Mouse (Mus musculus) stomach, postnatal 0 days (tissue): ENCODE measurements around the gene Tmc3. TPM values are rescaled to one million over a fixed set of nuclear protein-coding genes. Genes with fewer than 3 reads are reported as not detected.
A peak's percentile ranks its signal among the peaks of the same experiment; 100 is the strongest.

Experiments used
- ATAC-seq: fragments of 200-750 bp; cut with Nextera tagmentation; 2 replicates; pipeline ENCODE4 v1.8.0; 2017; ENCODE audit not compliant: low FRiP score, low TSS enrichment
- DNase-seq: peaks from one replicate; pipeline ENCODE4 v3.0.0-alpha.2; 2016; ENCODE audit warnings: low spot score
- H3K27ac ChIP-seq: fragments of 300-500 bp; sonication (generic); replicated peaks from 2 replicates; pipeline ENCODE4 v1.5.1; 2014; ENCODE audit warnings: mild to moderate bottlenecking, control low read depth
- H3K27me3 ChIP-seq: fragments of 300-500 bp; sonication (generic); 2 replicates; pipeline ENCODE4 v1.6.1; 2014; ENCODE audit warnings: low read length; ENCODE audit not compliant: control insufficient read depth, insufficient read depth
- H3K36me3 ChIP-seq: fragments of 300-500 bp; sonication (generic); 2 replicates; pipeline ENCODE4 v1.6.1; 2014; ENCODE audit warnings: low read length, mixed read lengths; ENCODE audit not compliant: control insufficient read depth, insufficient read depth
- H3K4me1 ChIP-seq: fragments of 300-500 bp; sonication (generic); replicated peaks from 2 replicates; pipeline ENCODE4 v1.6.1; 2014; ENCODE audit warnings: antibody characterized with exemption; ENCODE audit not compliant: control insufficient read depth, insufficient read depth
- H3K4me2 ChIP-seq: fragments of 300-500 bp; sonication (generic); replicated peaks from 2 replicates; pipeline ENCODE4 v1.6.1; 2014; ENCODE audit warnings: low read depth, mild to moderate bottlenecking, control low read depth, moderate library complexity
- H3K4me3 ChIP-seq: fragments of 300-500 bp; sonication (generic); 2 replicates; pipeline ENCODE4 v1.5.1; 2014; ENCODE audit warnings: low read depth, low read length, control low read depth
- H3K9ac ChIP-seq: fragments of 300-500 bp; sonication (generic); 2 replicates; pipeline ENCODE4 v1.6.1; 2014; ENCODE audit warnings: mild to moderate bottlenecking, low read length, control low read depth, mixed read lengths
- H3K9me3 ChIP-seq: fragments of 300-500 bp; sonication (generic); 2 replicates; pipeline ENCODE4 v1.6.1; 2016; ENCODE audit warnings: low read length; ENCODE audit not compliant: control insufficient read depth
- CTCF ChIP-seq: IDR thresholded peaks from 2 replicates; pipeline ENCODE4 v1.5.1; 2016; ENCODE audit warnings: antibody characterized with exemption, low read depth, mild to moderate bottlenecking, moderate library complexity
- EP300 ChIP-seq: optimal IDR thresholded peaks from 2 replicates; pipeline ENCODE3; 2016; ENCODE audit warnings: antibody characterized with exemption
- WGBS: fragments of 180-500 bp; shearing (Covaris S2); extraction: QIAGEN DNeasy Blood & Tissue Kit; methylation state at CpG from one replicate; pipeline ENCODE4 v1.1.7; 2014; 5-methylcytosine and 5-hydroxymethylcytosine counted together
- polyA plus RNA-seq: library from polyadenylated mRNA; unstranded; fragments of >200 nt; fragmentation: Nextera tagmentation; extraction: Ambion mirVana; gene quantifications from 2 replicates; pipeline ENCODE4 v1.2.1, GENCODE M21; 2015

Gene Tmc3
- polyA plus RNA-seq, 1 experiment from 2014 or later: 1.1 TPM

DNA sequence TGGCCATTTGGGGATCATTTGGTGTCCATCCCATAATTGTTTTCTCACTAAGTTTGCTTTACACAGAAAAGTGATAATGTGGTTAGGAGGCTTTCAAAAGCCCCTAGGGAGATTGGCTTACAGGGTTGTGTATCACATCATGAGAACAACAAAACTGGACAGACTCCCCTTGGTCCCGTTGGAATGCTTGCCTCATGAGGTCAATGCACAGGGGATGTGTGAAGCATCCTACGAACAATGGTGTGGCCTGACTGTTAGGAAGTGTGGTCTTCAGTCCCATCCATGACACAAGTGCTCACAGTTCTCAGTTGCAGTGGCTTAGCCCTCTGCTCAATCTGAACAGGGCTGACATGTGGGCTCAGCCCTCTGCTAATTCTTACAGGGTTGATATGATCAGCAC, 12.3 kb upstream of the Tmc3 start:
- TF ChIP-seq EP300 (no peak), CTCF (no peak)
- Histone ChIP-seq H3K9ac (no peak overlapping the region), H3K4me2 (no peak overlapping the region), H3K4me3 (no peak overlapping the region), H3K4me1 (no peaks in the 10 kb centered on the region), H3K36me3 (no peaks in the 10 kb centered on the region), H3K27me3 (no peaks in the 10 kb centered on the region), H3K27ac (no peak overlapping the region), H3K9me3 (no peaks in the 10 kb centered on the region)
- ATAC-seq (no peak), DNase-seq (no peak)
- WGBS: 77% methylated on average over 2 of the region's 2 CpGs

DNA sequence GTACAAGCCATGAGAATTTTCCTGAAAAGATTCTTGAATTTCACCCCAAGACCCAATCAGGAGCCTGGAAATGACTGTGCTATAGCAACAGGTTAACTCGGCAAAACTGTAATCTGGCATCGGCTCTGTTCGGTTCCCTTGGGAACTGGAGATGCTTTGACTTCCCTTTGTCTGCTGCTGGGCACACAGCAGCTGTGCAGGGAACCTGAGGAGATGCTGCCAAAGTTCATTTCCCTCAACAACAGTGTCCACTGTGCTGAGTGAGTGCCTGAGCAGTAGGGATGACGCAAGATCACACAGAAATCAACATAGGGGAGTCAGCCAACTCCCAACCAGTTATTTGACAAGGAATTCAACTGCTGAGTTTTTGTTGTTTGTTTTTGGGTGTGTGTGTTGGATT, 3.8 kb upstream of the Tmc3 start:
- Histone ChIP-seq H3K36me3 (no peaks in the 10 kb centered on the region), H3K4me3 (no peak overlapping the region), H3K4me1 (no peaks in the 10 kb centered on the region), H3K4me2 (no peak overlapping the region), H3K9ac (no peak overlapping the region), H3K27me3 (no peaks in the 10 kb centered on the region), H3K9me3 (no peaks in the 10 kb centered on the region), H3K27ac (no peak overlapping the region)
- TF ChIP-seq EP300: no peak
- TF ChIP-seq CTCF: no peak
- DNase-seq: peak; percentile 26
- peak; percentile 74 for ATAC-seq
- 56% methylated on average over 4 of the region's 4 CpGs for WGBS

DNA sequence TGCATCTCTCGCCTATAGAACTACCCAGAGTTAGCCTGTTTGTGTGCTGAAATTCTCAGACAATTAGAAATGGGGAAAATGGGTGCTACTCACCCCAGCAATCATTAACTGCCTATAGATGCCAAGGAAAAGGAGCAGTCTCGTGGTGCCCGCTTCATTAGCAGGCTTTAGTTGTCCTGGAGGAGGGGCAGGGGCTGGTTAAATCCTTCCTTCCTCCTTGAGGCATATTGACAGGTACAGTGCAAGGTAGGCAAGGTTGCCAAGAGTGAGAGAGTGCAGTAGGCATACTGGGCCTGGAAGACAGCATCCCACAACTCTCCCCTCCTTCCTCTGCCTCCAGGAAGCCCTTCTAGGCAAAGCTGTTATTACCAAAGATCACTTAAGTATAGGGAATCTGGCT, 9.3 kb downstream of the Tmc3 start:
- Histone ChIP-seq H3K27me3 (no peaks in the 10 kb centered on the region), H3K27ac (no peak overlapping the region), H3K9ac (no peak overlapping the region), H3K9me3 (no peaks in the 10 kb centered on the region), H3K4me2 (no peak overlapping the region), H3K36me3 (no peaks in the 10 kb centered on the region), H3K4me1 (no peaks in the 10 kb centered on the region), H3K4me3 (no peak overlapping the region)
- 85% methylated on average over 3 of the region's 3 CpGs for WGBS
- no peak for TF ChIP-seq CTCF
- TF ChIP-seq EP300: no peak
- DNase-seq (no peak), ATAC-seq (no peak)

DNA sequence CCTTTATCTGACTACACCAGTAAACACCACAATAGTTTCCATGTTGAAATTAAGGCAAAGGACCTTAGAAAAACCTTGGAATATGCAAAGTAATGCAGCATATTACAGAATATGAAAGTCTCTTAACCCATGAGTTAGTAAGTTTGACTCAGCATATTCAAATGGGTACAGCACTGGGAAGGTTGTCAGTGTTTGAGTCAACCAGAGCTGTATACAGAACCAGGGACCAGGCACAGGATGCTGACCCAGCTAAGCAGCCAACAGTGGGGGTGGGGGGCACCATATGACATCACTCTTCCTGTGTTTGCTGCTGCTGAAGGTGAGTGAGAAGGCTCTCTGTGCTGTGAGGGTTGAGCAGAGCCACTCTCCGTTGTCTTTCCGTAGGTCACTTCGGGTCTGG, 12.3 kb downstream of the Tmc3 start:
- H3K27me3 ChIP-seq: no peaks in the 10 kb centered on the region
- no peak overlapping the region for H3K4me2 ChIP-seq
- no peak overlapping the region for H3K27ac ChIP-seq
- no peak overlapping the region for H3K9ac ChIP-seq
- no peaks in the 10 kb centered on the region for H3K36me3 ChIP-seq
- no peak overlapping the region for H3K4me3 ChIP-seq
- no peaks in the 10 kb centered on the region for H3K4me1 ChIP-seq
- no peaks in the 10 kb centered on the region for H3K9me3 ChIP-seq
- ATAC-seq (no peak), DNase-seq (no peak)
- TF ChIP-seq CTCF: no peak
- TF ChIP-seq EP300: no peak
- 88% methylated on average over 3 of the region's 3 CpGs for WGBS

DNA sequence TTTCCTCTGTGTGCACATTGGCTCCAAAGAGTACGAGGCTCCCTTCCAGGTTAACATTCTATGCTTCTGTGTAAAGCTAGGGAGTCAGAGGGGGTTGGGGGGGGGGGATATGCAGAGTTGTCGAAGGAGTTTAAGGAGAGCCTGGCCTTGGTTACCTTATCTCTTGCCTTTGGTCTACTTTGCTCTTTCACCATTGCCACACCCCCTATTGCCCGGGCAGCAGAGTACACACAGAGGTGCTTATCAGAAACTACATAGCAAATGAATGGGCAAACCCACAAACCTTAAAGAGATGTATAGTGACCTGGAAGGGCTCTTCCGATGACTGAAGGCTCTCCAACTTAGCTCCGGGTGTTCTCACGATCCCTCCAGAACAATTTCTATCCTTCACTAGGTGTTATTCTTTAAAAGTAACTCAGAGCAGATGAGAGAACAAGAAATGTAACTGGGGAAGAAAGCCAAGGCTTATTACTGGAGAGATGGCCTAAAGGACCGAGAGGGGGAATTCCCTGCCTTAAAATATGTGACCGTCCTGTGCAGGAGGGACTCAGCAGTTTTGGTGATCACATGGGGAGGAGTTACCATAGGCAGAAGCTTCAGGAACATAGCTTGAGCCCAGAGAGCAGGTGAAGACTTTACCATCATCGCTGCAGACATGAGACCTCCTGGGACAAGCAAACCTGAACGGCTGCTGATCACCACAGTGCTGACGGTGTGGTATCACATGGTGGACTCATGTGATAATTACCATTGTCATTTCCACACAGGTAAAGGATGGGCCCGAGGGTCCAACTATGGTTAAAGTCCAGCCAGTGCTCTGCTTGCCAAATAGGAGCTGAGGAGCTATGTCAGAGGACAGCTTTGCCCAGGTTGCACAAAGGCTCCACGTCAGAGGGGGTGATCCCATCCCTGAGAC, 14.5 kb downstream of the Tmc3 start:
- Histone ChIP-seq H3K27me3 (no peaks in the 10 kb centered on the region), H3K4me2 (no peak overlapping the region), H3K4me3 (no peak overlapping the region), H3K9ac (no peak overlapping the region), H3K9me3 (no peaks in the 10 kb centered on the region), H3K27ac (peak overlapping the region; percentile 71), H3K4me1 (no peaks in the 10 kb centered on the region), H3K36me3 (no peaks in the 10 kb centered on the region)
- TF ChIP-seq EP300: no peak
- 0 out of 2 replicates have a peak, but pooled peaks have one; percentile 6 for TF ChIP-seq CTCF
- peak; percentile 93 for ATAC-seq
- peak; percentile 85 for DNase-seq
- WGBS: 70% methylated on average over 13 of the region's 13 CpGs

DNA sequence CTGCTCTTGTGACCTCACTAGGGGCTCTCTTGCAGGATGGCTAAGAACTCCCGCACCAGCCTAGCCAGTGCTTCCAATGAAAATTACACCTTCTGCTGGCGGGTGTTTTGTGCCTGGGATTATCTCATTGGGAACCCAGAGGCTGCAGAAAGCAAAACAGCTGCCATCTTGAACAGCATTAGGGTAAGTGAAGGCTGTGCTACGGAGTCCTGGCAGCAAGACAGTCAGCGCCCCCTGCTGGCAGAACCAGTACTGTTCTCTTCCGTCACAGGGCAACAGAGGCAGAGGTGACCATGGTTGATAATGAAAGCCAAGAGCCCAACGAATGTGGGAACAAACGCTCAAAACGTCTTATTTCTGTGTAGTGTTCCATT, 15.2 kb downstream of the Tmc3 start:
- Histone ChIP-seq H3K9me3 (no peaks in the 10 kb centered on the region), H3K36me3 (no peaks in the 10 kb centered on the region), H3K4me3 (no peak overlapping the region), H3K4me2 (no peak overlapping the region), H3K27ac (no peak overlapping the region), H3K4me1 (no peaks in the 10 kb centered on the region), H3K27me3 (no peaks in the 10 kb centered on the region), H3K9ac (no peak overlapping the region)
- 65% methylated on average over 8 of the region's 8 CpGs for WGBS
- TF ChIP-seq CTCF (peak; percentile 74), EP300 (no peak)
- ATAC-seq (no peak), DNase-seq (peak; percentile 73)
